Mouse (Mus musculus) liver, embryonic 16.5 days (tissue): ENCODE results near the gene Serpina6. TPM values are rescaled to one million over a fixed set of nuclear protein-coding genes. Genes with fewer than 3 reads are reported as not detected.
A peak's percentile ranks its signal among the peaks of the same experiment; 100 is the strongest.
"Not testable (repeated sequence)": the region's sequence is repeated elsewhere in the genome, so short reads cannot be mapped to it uniquely, and the experiment has no call there.

ENCODE experiments used
- ATAC-seq: fragments of 200-750 bp; cut with Nextera tagmentation; 2 replicates; pipeline ENCODE4 v1.8.0; 2017; ENCODE audit warnings: low read depth, mild to moderate bottlenecking, moderate number of reproducible peaks, moderate library complexity
- H3K27ac ChIP-seq: fragments of 300-500 bp; sonication (generic); 2 replicates; pipeline ENCODE4 v1.5.1; 2014; ENCODE audit warnings: mild to moderate bottlenecking, low read length
- H3K27me3 ChIP-seq: fragments of 300-500 bp; sonication (generic); 2 replicates; pipeline ENCODE4 v1.6.1; 2014; ENCODE audit warnings: low read depth, low read length, mixed read lengths; ENCODE audit not compliant: control insufficient read depth, insufficient read depth
- H3K36me3 ChIP-seq: fragments of 300-500 bp; sonication (generic); 2 replicates; pipeline ENCODE4 v1.6.1; 2014; ENCODE audit warnings: mild to moderate bottlenecking; ENCODE audit not compliant: control insufficient read depth, insufficient read depth
- H3K4me1 ChIP-seq: fragments of 300-500 bp; sonication (generic); 2 replicates; pipeline ENCODE4 v1.6.1; 2014; ENCODE audit warnings: low read depth, low read length, mixed read lengths; ENCODE audit not compliant: control insufficient read depth
- H3K4me2 ChIP-seq: fragments of 300-500 bp; sonication (generic); 2 replicates; pipeline ENCODE4 v1.6.1; 2014; ENCODE audit warnings: low read depth, low read length, mixed read lengths
- H3K4me3 ChIP-seq: fragments of 300-500 bp; sonication (generic); 2 replicates; pipeline ENCODE4 v1.5.1; 2014; ENCODE audit warnings: low read depth, mild to moderate bottlenecking, low read length
- H3K9ac ChIP-seq: fragments of 300-500 bp; sonication (generic); 2 replicates; pipeline ENCODE4 v1.6.1; 2014; ENCODE audit warnings: low read depth, low read length
- H3K9me3 ChIP-seq: fragments of 300-500 bp; sonication (generic); replicated peaks from 2 replicates; pipeline ENCODE4 v1.6.1; 2016; ENCODE audit warnings: low read length; ENCODE audit not compliant: control insufficient read depth
- WGBS: fragments of 180-500 bp; shearing (Covaris S2); extraction: QIAGEN DNeasy Blood & Tissue Kit; methylation state at CpG from one replicate; pipeline ENCODE4 v1.1.7; 2014; ENCODE audit not compliant: insufficient replicate concordance; 5-methylcytosine and 5-hydroxymethylcytosine counted together
- polyA plus RNA-seq: library from polyadenylated mRNA; unstranded; fragments of >200 nt; fragmentation: Nextera tagmentation; extraction: Ambion mirVana; gene quantifications from 2 replicates; pipeline ENCODE4 v1.2.1, GENCODE M21; 2015

Serpina6 gene
- polyA plus RNA-seq, 1 experiment from 2014 or later = 1,299 TPM

DNA sequence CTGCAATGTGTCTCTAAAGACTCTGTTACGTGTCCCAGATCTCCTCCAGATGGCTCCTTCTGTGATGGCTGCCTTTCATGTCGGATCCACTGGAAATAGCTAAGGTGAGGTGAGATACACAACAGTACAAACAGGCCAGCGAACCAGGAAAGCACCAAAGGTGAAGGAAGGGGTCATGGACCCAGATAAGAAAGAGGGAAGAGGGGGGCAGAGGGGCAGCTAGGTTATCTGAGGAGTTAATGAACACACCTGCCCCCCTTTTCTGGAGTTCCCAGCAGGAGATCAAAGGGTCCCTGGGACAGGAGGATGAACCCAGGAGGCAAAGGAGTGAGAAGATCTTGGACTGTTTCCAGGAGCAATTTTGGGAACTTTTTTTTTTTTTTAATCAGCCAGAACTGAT lies 28.4 kb upstream of the Serpina6 start:
- Histone ChIP-seq H3K9me3 (no peaks in the 10 kb centered on the region), H3K4me2 (no peak overlapping the region), H3K27ac (peak overlapping the region; percentile 10; the same call in 1 of the 2 replicates), H3K9ac (no peak overlapping the region), H3K4me3 (no peak overlapping the region), H3K4me1 (no peaks in the 10 kb centered on the region; the same call in 1 of the 2 replicates), H3K36me3 (no peaks in the 10 kb centered on the region), H3K27me3 (no peaks in the 10 kb centered on the region)
- ATAC-seq = peak; percentile 62
- 36% methylated on average over 3 of the region's 3 CpGs for WGBS

DNA sequence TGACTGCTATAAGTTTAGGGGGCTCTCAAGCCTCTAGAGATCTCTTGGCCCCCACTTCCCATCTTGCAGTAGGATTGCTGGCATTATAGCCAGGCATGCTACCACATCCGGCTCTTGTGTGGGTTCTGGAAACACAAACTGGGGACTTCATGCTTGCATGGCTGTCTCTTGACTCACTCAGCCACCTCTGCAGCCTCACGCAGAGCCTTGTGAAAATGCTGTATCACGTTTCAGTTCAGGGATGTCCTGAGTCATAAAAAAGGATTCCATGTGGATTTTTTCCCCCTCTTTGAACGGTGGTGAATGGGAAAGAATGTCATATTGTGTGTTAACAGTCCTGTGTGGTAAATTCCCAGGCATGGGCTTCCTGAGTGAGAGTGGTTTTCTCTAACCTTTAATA lies 26.8 kb upstream of the Serpina6 start:
- H3K4me2 ChIP-seq = no peak overlapping the region
- no peak for ATAC-seq
- no peaks in the 10 kb centered on the region for H3K27me3 ChIP-seq
- no peak overlapping the region for H3K27ac ChIP-seq
- H3K4me3 ChIP-seq = no peak overlapping the region
- no peaks in the 10 kb centered on the region; the same call in 1 of the 2 replicates for H3K4me1 ChIP-seq
- no peak overlapping the region for H3K9ac ChIP-seq
- no peaks in the 10 kb centered on the region for H3K9me3 ChIP-seq
- WGBS = 38% methylated on average over 4 of the region's 4 CpGs
- no peaks in the 10 kb centered on the region for H3K36me3 ChIP-seq

DNA sequence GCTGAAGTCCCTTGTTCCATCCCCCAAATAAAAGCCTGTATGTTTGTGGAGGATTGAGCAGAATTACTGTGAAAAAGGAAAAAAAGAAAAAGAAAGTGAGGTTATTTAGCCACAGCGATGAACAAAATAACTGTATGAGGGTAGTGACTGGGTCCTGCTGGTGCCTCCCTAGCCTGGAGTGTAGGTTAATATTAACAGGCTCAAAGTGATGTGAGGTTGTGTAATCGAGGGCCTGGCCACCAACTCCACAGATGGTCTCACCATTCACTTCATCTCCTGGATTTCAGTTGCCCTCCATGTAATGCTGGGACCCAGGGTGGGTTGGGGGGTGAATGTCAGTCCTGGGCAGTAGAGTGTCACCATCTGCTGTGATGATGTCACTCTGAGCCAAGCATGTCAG lies 24.7 kb upstream of the Serpina6 start:
- no peaks in the 10 kb centered on the region for H3K36me3 ChIP-seq
- 0 out of 2 replicates have a peak overlapping the region, but pooled peaks have one; percentile 32 for H3K4me2 ChIP-seq
- H3K4me1 ChIP-seq = no peaks in the 10 kb centered on the region; the same call in 1 of the 2 replicates
- H3K9ac ChIP-seq = no peak overlapping the region
- 50% methylated on average over 2 of the region's 2 CpGs for WGBS
- no peak overlapping the region for H3K4me3 ChIP-seq
- H3K27ac ChIP-seq = peak overlapping the region; percentile 73
- H3K9me3 ChIP-seq = no peaks in the 10 kb centered on the region
- no peaks in the 10 kb centered on the region for H3K27me3 ChIP-seq
- peak; percentile 76 for ATAC-seq

DNA sequence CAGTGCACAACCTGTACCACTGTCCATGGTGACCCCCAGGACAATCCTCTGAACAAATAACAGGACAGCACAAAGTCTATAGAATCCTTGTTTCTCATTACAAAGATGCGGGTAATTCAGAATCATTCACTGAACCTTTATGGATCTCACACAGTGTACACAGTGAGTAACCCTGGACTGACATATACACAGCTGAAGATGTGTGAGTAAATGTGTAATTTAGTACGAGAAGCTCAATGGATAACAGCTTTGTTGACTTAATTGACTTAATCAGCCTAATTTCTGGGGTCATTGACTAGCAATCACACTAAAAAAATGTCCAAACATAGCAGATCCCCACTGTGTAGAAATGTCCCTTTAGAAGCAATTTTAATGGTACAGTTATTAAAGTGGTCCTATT lies 24.2 kb upstream of the Serpina6 start:
- no peaks in the 10 kb centered on the region for H3K9me3 ChIP-seq
- H3K27me3 ChIP-seq = no peaks in the 10 kb centered on the region
- ATAC-seq = no peak
- H3K4me2 ChIP-seq = no peak overlapping the region
- H3K4me3 ChIP-seq = no peak overlapping the region
- no peaks in the 10 kb centered on the region for H3K36me3 ChIP-seq
- peak overlapping the region; percentile 73 for H3K27ac ChIP-seq
- H3K4me1 ChIP-seq = no peaks in the 10 kb centered on the region; the same call in 1 of the 2 replicates
- H3K9ac ChIP-seq = no peak overlapping the region
- WGBS = 43% methylated on average over 2 of the region's 2 CpGs

DNA sequence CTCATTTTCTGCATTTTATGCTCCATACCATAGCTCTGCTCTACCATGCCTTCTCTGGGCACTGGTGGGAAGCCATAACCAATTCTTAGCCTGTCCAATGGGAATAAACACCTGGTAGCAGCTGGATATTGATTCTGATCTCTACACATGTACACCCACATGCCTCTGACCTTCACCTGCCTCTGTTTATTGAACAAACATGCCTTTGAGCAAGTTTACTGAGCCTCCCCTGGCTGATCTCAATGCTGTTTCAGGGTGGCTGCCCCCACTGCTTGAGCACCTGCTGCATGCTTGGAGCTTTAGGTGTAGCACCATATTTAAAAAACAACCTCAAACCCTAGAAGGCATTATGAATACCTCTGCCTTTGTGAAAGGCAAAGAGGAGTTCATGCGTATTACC lies 22.8 kb upstream of the Serpina6 start:
- 76% methylated on average over 1 of the region's 1 CpGs for WGBS
- H3K4me3 ChIP-seq, H3K27ac ChIP-seq, H3K4me1 ChIP-seq, H3K4me2 ChIP-seq, H3K9me3 ChIP-seq, H3K27me3 ChIP-seq, H3K36me3 ChIP-seq, H3K9ac ChIP-seq: not testable (repeated sequence)
- peak; percentile 60; the same call in 1 of the 2 replicates for ATAC-seq

DNA sequence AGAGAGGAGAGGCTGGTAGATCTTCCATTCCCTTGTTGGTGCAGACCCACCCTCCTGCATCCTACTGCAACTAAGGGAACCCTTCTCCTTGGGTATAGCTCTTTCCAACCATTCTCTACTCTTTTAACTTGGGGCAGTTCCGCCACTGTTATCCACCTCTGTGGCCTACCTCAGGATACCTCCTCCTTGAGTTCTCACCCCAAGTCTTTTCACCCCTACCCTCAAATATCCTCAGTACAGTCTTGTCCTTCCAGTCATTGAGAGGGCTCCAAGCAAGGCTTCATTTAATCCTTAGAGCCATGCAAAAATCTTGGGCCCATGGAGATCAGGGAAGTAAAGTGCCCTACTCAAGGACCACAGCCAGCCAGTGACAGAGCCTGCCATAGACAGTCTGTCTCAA lies 19.0 kb upstream of the Serpina6 start, which contains the start of gene Serpina16:
Gene Serpina16 (minus strand): TSS at position 101 of the 400 bp plus-strand sequence.
- H3K9me3 ChIP-seq = no peaks in the 10 kb centered on the region
- H3K4me2 ChIP-seq = no peak within 1 kb of the TSS
- H3K4me3 ChIP-seq = no peak within 1 kb of the TSS
- 65% methylated on average over 1 of the region's 1 CpGs for WGBS
- no peak within 1 kb of the TSS for H3K9ac ChIP-seq
- no peaks in the 10 kb centered on the region for H3K27me3 ChIP-seq
- ATAC-seq = no peak
- H3K27ac ChIP-seq = no peak within 1 kb of the TSS
- H3K36me3 ChIP-seq = no peaks in the 10 kb centered on the region
- no peaks in the 10 kb centered on the region; the same call in 1 of the 2 replicates for H3K4me1 ChIP-seq

DNA sequence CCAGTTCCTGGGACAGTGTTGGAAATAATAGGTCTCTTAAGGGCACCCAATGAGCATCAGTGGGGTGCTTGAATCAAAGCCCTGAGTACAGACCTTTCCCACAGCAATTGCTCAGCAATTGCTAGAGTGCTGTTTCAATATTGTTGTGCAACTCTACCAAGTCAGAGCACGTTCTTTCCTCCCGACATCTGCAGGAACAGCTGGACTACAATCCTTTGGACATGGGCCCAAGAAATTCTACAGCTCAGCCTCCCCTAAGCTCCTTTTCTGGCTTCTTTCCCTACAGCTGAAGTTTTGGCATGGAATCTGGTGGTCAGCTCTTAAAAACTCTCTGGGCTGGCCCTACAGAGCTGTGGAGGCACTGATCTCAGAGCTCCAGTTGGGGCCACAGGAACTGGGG lies 16.2 kb upstream of the Serpina6 start:
- no peak for ATAC-seq
- 43% methylated on average over 2 of the region's 2 CpGs for WGBS
- Histone ChIP-seq H3K27me3 (no peaks in the 10 kb centered on the region), H3K4me3 (no peak overlapping the region), H3K36me3 (no peaks in the 10 kb centered on the region), H3K9ac (no peak overlapping the region), H3K27ac (no peak overlapping the region), H3K4me1 (no peaks in the 10 kb centered on the region; the same call in none of the 2 replicates), H3K4me2 (no peak overlapping the region), H3K9me3 (no peaks in the 10 kb centered on the region)

DNA sequence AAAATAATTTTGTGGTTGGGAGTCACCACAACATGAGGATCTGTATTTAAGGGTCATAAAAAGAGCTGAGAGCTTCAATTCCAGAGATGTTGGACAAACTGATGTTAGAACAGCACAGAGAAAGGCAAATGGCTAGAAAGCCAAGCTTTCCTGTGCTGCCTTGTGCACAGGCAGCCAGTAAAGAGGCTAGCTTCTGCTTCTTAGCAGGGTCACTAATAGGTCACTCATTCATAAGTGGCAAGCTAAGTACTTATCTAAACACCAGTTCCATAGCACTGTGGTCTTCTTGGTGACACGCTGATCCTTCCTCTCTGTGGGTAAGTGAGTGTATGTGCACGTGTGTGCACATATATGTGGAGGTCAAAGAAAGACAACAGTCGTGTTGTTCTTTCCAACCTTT lies 14.5 kb upstream of the Serpina6 start:
- H3K4me2 ChIP-seq = no peak overlapping the region
- ATAC-seq = no peak
- H3K27ac ChIP-seq = no peak overlapping the region
- H3K4me1 ChIP-seq = no peaks in the 10 kb centered on the region; the same call in none of the 2 replicates
- no peak overlapping the region for H3K4me3 ChIP-seq
- no peaks in the 10 kb centered on the region for H3K9me3 ChIP-seq
- H3K36me3 ChIP-seq = no peaks in the 10 kb centered on the region
- 44% methylated on average over 3 of the region's 3 CpGs for WGBS
- no peaks in the 10 kb centered on the region for H3K27me3 ChIP-seq
- H3K9ac ChIP-seq = no peak overlapping the region

DNA sequence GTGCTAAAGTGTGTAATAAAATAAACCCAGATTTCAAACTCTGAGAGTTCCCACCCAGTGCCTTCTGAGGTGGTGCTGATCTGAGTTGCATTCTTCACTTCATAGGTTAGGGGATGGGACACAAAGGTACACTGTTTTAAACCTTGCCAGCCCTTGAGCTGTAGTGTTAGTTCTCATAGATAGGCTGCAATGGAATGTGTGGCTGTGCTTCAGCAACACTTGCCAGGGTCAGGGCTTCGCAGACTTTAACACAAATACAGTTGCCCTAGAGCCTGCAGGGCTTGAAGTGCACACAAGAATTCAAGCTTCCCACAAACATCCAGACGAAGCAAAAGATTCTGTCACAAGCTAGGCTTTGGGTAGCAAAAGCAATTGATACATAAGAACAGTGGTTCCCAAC lies 14.0 kb upstream of the Serpina6 start:
- Histone ChIP-seq H3K27ac (no peak overlapping the region), H3K4me3 (no peak overlapping the region), H3K9me3 (no peaks in the 10 kb centered on the region), H3K4me2 (no peak overlapping the region), H3K4me1 (no peaks in the 10 kb centered on the region; the same call in none of the 2 replicates), H3K27me3 (no peaks in the 10 kb centered on the region), H3K36me3 (no peaks in the 10 kb centered on the region), H3K9ac (no peak overlapping the region)
- ATAC-seq = no peak
- WGBS = 30% methylated on average over 2 of the region's 2 CpGs
